Mouse (Mus musculus) forelimb bud, embryonic 11.5 days (tissue): Measurements from ENCODE around the gene Speer1.
"Not testable (repeated sequence)": the region's sequence is repeated elsewhere in the genome, so short reads cannot be mapped to it uniquely, and the experiment has no call there.

ENCODE experiments used
- DNase-seq: peaks from one replicate; pipeline ENCODE4 v3.0.0-alpha.2; 2012; ENCODE audit warnings: low read depth, low spot score

The Speer1 gene

DNA sequence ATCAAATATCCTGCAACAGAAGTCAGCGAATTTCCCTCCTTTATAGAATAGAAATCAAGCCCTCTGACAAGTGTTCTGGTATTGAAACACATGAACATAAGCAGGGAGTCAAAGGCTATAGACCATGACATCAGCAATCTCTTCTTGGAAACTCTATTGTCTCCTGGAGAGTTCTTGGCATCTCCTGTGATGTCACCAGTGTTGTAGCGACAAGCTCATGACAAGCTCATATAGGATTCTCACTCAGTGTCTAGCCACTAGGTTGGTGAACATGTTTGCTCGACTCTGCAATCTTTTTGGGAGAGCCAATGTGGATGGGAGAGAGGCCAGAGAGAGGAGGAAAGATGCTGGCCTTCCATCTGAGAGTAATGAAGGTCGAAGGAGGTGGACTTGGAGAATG is at the start of gene Speer1:
Gene Speer1 (plus strand): TSS at position 301 of the 400 bp plus-strand sequence.
- not testable (repeated sequence) for DNase-seq
